Mouse (Mus musculus) lung, adult 10 weeks (tissue): Measurements from ENCODE around the gene Tmco5b. TPM values are rescaled to one million over a fixed set of nuclear protein-coding genes. Genes with fewer than 3 reads are reported as not detected.

Experiments used
- polyA plus RNA-seq: library from polyadenylated mRNA; stranded (reverse); fragments of 350-450 nt; fragmentation: Illumina TruSeq; extraction: RNeasy Lipid Tissue Mini Kit (QIAGEN cat#74804); gene quantifications from one replicate; pipeline ENCODE4 v1.2.3, GENCODE M21; 2014; ENCODE audit warnings: low read depth, low replicate concordance; ENCODE audit not compliant: insufficient read depth

The Tmco5b gene
- not detected for polyA plus RNA-seq

GRCm38 (mm10) chr2:113285432-113285831 lies at the start of gene Tmco5b:
Gene Tmco5b, plus strand, starts transcription at chr2:113285732.

Other genes starting within 250 kb of the Tmco5b start
- gene Ryr3, start 68.6 kb upstream of the Tmco5b start, polyA plus RNA-seq: 0.04 TPM
- gene Fmn1, start 42.0 kb downstream of the Tmco5b start, polyA plus RNA-seq: 0.39 TPM